Mouse (Mus musculus): ENCODE data around the gene Tex2. TPM values are rescaled to one million over a fixed set of nuclear protein-coding genes. Genes with fewer than 3 reads are reported as not detected.
"Not testable (repeated sequence)": the region's sequence is repeated elsewhere in the genome, so short reads cannot be mapped to it uniquely, and the experiment has no call there.

The Tex2 gene
- total RNA-seq, 2 experiments from 2014 or later, result 116 to 117 TPM

DNA sequence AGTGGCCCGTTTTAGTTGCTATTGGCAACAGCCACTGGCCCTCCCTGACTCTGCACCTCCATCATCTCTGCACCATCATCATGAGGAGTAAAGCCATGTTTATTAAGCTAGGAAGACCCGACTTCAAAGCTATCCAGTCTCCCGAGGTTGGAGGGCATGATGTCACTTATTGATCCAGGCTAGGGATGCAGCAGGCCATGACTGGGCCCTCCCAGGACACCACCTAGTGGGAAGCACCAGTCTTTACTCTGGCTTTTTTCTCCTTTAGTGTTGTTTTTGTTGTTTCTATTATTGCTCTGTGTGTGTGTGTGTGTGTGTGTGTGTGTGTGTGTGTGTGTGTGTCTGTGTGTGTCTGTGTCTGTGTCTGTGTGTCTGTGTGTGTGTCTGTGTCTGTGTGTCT is 12.4 kb upstream of the Tex2 start:
- intact Hi-C loops (cut with DNase I), result loop anchor here (5.0 kb wide), 1 partner anchor 133 kb away; no protein-coding TSS in a partner anchor
- no peak for DNase-seq (ENCODE audit: low spot score in 2 of 2)

DNA sequence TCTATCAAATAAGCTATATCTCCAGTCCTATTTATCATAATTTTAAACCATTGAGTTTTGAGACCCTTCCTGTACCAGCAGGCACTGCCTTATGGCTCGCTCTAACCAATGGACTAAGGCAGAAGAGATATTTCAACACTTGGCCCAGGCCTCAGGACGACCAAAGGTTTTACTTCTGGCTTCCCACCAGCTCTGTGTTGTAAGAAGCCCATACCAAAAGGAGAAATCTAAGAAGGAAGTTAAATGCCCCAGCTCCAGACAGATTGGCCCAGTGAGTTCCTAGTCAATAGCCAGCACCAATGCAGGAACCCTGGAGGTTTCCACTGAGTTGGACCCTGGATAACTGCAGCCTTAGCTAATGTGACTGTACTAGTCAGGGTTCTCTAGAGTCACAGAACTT is 10.4 kb upstream of the Tex2 start:
- intact Hi-C loops (cut with DNase I), result no loop called here
- no peak for DNase-seq (ENCODE audit: low spot score in 2 of 2)

GRCm38 (mm10) chr11:106622056-106622455 is 8.8 kb upstream of the Tex2 start:
- intact Hi-C loops (cut with DNase I), result no loop called here
- no peak for DNase-seq (ENCODE audit: low spot score in 2 of 2)

DNA sequence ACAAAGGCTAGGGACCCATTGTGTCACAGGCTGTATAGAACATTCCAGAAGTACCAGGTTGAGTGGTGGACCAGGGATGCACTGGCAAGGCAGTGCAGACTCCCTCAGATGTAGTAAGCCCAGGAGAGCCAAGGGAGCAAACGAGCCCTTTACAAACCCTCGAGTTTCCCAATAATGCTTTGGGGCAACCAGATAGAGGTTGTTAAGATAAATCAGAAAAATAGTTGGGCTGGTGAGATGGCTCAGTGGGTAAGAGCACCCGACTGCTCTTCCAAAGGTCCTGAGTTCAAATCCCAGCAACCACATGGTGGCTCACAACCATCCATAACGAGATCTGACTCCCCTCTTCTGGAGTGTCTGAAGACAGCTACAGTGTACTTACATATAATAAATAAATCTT is 5.5 kb upstream of the Tex2 start:
- intact Hi-C loops (cut with DNase I); DNase-seq (ENCODE audit: low spot score in 2 of 2): not testable (repeated sequence)

DNA sequence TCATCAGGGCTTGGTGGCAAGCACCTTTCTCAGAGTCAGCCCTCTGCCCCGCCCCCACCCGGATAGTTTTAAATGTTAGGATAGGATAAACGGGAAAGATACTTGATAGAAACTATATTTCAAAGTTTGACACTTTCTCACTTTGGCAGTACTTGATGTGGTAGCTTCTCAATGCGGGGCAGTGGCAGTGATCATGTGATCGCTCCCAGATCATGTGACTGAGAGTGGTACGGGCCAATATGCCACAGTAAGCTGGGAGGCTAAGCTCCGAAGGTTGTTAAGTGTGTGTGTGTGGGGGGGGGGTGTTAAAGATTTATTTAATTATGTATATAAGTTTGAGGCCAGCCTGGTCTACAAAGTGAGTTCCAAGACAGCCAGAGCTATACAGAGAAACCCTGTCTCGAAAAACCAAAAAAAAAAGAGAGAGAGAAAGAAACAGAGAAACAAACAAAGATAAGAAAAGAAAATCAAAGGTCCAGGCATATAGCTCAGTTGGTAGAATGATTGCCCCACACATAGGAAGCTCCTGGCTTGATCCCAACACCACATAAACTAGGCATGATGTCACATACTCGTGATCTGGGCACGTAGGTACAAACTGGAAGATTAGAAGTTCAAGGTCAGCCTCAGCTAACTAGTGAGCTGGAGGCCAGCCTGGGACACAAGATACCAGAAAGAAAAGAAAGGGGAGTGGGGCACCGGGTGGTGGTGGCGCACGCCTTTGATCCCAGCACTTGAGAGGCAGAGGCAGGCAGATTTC is 4.8 kb upstream of the Tex2 start:
- intact Hi-C loops (cut with DNase I), result no loop called here
- no peak for DNase-seq (ENCODE audit: low spot score in 2 of 2)

DNA sequence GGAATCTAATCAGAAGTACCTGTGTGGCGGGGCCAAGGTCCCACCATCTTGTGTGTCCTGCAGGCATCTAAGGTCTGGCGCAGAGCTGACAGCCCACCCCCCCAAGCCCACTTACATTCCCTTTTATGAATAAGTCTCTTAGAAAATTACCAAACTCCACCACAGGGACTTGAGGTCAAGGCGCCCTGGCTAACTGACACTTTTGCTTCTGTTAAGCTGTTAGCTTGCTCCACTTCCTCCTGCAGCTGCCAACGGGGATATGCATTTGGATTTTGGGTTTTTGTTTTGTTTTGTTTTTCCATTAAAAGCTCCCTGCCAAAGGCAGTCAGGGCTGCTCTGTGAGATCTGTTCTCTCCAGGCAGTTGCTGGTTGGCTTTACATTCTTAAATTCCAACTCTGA is 2.3 kb upstream of the Tex2 start:
- no peak for DNase-seq (ENCODE audit: low spot score in 2 of 2)
- intact Hi-C loops (cut with DNase I), result no loop called here

DNA sequence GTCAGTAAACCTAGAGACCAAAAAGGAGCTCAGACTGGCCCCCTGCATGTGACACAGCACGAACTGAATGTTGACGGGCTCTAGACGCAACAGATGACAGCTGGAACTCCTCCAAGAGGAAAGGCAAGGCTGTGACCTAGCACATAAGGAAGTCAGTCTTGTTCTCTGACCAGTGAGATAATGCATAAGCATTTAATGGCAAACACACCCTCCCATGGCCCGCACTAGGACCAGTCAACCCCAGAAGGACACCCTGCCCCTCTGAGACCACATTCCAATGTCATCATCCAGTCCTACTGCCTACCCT is 1.1 kb upstream of the Tex2 start:
- intact Hi-C loops (cut with DNase I), result no loop called here
- no peak for DNase-seq (ENCODE audit: low spot score in 2 of 2)

- DNase-seq (ENCODE audit: low spot score in 2 of 2), result no peak
- intact Hi-C loops (cut with DNase I), result loop anchor here (2.0 kb wide), 2 partner anchors 49 to 111 kb away; no protein-coding TSS in a partner anchor
Observed at GRCm38 (mm10) chr11:106613638-106614338, 565 bp upstream of the Tex2 start.

DNA sequence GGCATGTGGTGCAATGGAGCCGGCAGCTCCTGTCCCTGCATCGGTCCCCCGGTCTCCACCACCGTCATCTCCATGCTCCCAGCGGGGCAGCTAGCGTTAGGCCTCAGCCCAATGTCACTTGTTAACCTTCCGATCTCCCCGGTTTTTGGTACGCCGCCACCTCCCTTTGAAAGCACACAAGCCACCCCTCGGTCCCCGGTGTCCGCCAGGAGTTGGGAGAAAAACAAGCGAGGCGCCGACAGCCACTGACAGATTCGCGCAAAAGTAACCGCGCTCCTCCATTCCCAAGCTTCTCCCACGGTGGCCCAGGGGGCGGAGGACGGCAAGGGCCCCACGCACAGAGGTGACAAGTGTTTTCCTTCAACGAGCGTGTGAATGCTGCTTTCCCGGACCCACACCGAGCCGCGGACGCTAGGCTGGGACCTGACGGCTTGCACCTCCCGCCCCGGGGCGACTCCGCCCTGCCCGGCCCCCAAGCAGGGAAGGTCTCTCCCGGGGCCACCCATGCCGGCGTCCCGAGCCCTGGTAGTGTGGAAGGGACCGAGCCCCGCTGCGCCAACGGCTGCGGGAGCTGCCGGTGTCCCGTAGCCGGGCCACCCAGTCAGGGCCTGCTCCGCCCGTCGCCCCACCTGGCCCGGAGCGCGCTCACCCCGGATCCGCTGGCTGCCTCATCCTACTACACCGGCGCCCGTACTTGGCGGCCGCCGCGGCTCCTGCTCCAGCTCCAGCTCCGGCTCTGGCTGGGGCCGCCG is 838 bp downstream of the Tex2 start:
- intact Hi-C loops (cut with DNase I), result loop anchor here (2.0 kb wide), 2 partner anchors 48 to 110 kb away; no protein-coding TSS in a partner anchor
- peak; percentile 46 to 54 for DNase-seq (ENCODE audit: low spot score in 2 of 2)

GRCm38 (mm10) chr11:106609731-106610130 is 3.5 kb downstream of the Tex2 start:
- no peak for DNase-seq (ENCODE audit: low spot score in 2 of 2)
- intact Hi-C loops (cut with DNase I), result no loop called here

- intact Hi-C loops (cut with DNase I), result no loop called here
- DNase-seq (ENCODE audit: low spot score in 2 of 2), result no peak
Observed at GRCm38 (mm10) chr11:106607316-106607715, 5.9 kb downstream of the Tex2 start.

- no peak for DNase-seq (ENCODE audit: low spot score in 2 of 2)
- intact Hi-C loops (cut with DNase I), result no loop called here
Observed at GRCm38 (mm10) chr11:106606042-106606441, 7.2 kb downstream of the Tex2 start.

- no peak for DNase-seq (ENCODE audit: low spot score in 2 of 2)
- intact Hi-C loops (cut with DNase I), result no loop called here
Observed at GRCm38 (mm10) chr11:106603230-106603629, 10.0 kb downstream of the Tex2 start.

- DNase-seq (ENCODE audit: low spot score in 2 of 2), result no peak
- intact Hi-C loops (cut with DNase I), result no loop called here
Observed at GRCm38 (mm10) chr11:106600124-106600523, 13.1 kb downstream of the Tex2 start.

GRCm38 (mm10) chr11:106599345-106599744 is 13.9 kb downstream of the Tex2 start:
- DNase-seq (ENCODE audit: low spot score in 2 of 2), result no peak
- intact Hi-C loops (cut with DNase I), result no loop called here

DNA sequence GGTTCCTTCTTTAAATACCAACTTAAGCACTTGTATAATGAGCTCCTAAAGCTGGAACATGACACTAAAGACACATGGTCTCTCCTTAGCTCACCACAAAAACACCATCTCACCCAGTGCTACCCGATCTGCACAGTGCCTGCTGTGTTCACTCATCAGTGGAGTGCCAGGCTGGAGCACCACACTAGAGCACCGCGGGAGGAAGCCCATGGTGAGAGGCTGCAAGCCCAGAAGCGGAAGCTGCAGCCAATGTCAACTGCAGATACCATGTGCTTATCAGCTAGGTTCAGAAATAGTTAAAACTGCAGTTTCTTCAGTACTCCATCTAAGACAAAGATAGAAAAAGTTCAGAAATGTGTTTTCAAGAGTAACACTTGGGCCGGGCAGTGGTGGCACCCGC is 14.9 kb downstream of the Tex2 start:
- DNase-seq (ENCODE audit: low spot score in 2 of 2), result no peak

GRCm38 (mm10) chr11:106597737-106598330 is 15.4 kb downstream of the Tex2 start:
- intact Hi-C loops (cut with DNase I), result no loop called here
- DNase-seq (ENCODE audit: low spot score in 2 of 2), result peak in 1 of 2 experiments; percentile 20

More for the DNA sequence above, 14.9 kb downstream of the Tex2 start:
- intact Hi-C loops (cut with DNase I), result no loop called here

DNA sequence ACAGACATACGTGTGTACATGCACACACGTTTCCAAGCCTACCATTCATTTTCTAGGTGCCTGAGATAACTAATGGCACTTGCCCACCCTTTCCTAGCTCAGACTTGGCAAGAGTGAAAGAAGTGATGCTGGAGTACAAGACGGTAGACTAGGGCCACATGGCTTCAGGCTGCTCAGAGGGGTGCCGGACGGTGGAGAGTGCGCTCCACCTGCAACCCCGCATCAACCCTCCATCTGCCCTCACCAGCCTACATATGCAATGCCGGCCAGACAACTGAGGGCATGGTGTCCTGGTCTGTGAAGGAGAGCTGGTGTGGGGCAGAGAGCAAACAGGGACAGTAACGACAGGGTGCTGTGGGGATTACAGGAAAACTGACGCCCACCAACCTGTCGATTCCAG is 22.0 kb downstream of the Tex2 start:
- DNase-seq (ENCODE audit: low spot score in 2 of 2), result no peak
- intact Hi-C loops (cut with DNase I), result no loop called here

- intact Hi-C loops (cut with DNase I), result no loop called here
Observed at GRCm38 (mm10) chr11:106590143-106590542, 23.1 kb downstream of the Tex2 start.

DNA sequence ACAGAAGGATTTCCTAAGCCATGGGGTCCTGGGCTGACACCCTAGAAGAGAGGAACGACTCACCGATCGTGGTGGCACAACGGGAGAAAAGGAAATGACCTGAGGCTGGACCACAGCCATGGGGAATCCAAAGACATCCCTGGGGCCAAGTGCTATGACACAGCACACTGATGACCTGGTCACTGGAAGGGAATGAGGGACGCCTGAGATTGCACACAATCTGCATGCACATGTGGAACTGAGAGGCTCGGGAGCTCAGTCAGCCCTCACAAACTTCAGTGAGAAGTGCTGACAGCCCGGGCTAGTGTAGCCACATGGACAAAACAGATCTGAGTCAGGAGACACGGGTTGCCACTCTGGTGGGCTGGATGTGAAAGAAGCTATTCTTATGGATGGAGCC is 24.4 kb downstream of the Tex2 start:
- intact Hi-C loops (cut with DNase I), result no loop called here
- DNase-seq (ENCODE audit: low spot score in 2 of 2), result no peak

More at GRCm38 (mm10) chr11:106590143-106590542, 23.1 kb downstream of the Tex2 start:
- no peak for DNase-seq (ENCODE audit: low spot score in 2 of 2)
